Mouse (Mus musculus) MEL (cell line): Measurements from ENCODE around the gene Sptbn4. TPM values are rescaled to one million over a fixed set of nuclear protein-coding genes. Genes with fewer than 3 reads are reported as not detected.

ENCODE experiments used
- DNase-seq: peaks from one replicate; pipeline ENCODE4 v3.0.0; 2011; ENCODE audit warnings: low read depth, low spot score
- H3K27ac ChIP-seq: 2 replicates; pipeline ENCODE4 v1.5.1; 2012; ENCODE audit warnings: low read depth, mild to moderate bottlenecking, control low read depth, low read length, moderate library complexity; ENCODE audit not compliant: control insufficient read depth
- H3K27me3 ChIP-seq, 2 experiments: fragments of 150-350 bp in 1 of 2; sonication (generic) in 1 of 2; 2 replicates each; pipeline ENCODE4 v1.6.1; 2012; ENCODE audit warnings: low read length in 2 of 2, mild to moderate bottlenecking in 2 of 2, improper control_type of control experiment in 1 of 2, moderate library complexity in 1 of 2; ENCODE audit not compliant: insufficient read depth in 2 of 2, control insufficient read depth in 1 of 2
- H3K36me3 ChIP-seq, 2 experiments: 2 replicates each; pipeline ENCODE4 v1.6.1; 2012 to 2014; ENCODE audit warnings: low read length in 2 of 2, improper control_type of control experiment in 1 of 2, inconsistent platforms in 1 of 2, mild to moderate bottlenecking in 1 of 2; ENCODE audit not compliant: insufficient read depth in 2 of 2, control insufficient read depth in 1 of 2
- H3K4me1 ChIP-seq, 2 experiments: fragments of 150-350 bp in 1 of 2; sonication (generic) in 1 of 2; 2 replicates each; pipeline ENCODE4 v1.6.1; 2012; ENCODE audit warnings: low read length in 2 of 2, improper control_type of control experiment in 1 of 2, mild to moderate bottlenecking in 1 of 2; ENCODE audit not compliant: insufficient read depth in 2 of 2, control insufficient read depth in 1 of 2
- H3K4me3 ChIP-seq, 2 experiments: fragments of 150-350 bp in 1 of 2; sonication (generic) in 1 of 2; 2 replicates each; pipeline ENCODE4 v1.5.1; 2012; ENCODE audit warnings: low read depth in 2 of 2, low read length in 2 of 2, mild to moderate bottlenecking in 2 of 2, moderate library complexity in 2 of 2, control low read depth in 1 of 2, improper control_type of control experiment in 1 of 2; ENCODE audit not compliant: control insufficient read depth in 1 of 2, insufficient read depth in 1 of 2
- H3K79me2 ChIP-seq: 2 replicates; pipeline ENCODE4 v1.6.1; 2012; ENCODE audit warnings: mild to moderate bottlenecking, low read length, moderate library complexity; ENCODE audit not compliant: control insufficient read depth, poor library complexity, insufficient read depth
- H3K9ac ChIP-seq: 2 replicates; pipeline ENCODE4 v1.6.1; 2012; ENCODE audit warnings: low read depth, mild to moderate bottlenecking, control low read depth, low read length, moderate library complexity; ENCODE audit not compliant: control insufficient read depth, poor library complexity, severe bottlenecking
- H3K9me3 ChIP-seq: fragments of 150-350 bp; sonication (generic); replicated peaks from 2 replicates; pipeline ENCODE4 v1.6.1; 2012; ENCODE audit warnings: mild to moderate bottlenecking, low read length, improper control_type of control experiment, moderate library complexity; ENCODE audit not compliant: insufficient read depth
- BHLHE40 ChIP-seq: IDR thresholded peaks from 2 replicates; pipeline ENCODE4 v1.6.1; 2012; ENCODE audit warnings: low read depth, mild to moderate bottlenecking, inconsistent platforms, low read length, improper control_type of control experiment, borderline replicate concordance
- CHD1 ChIP-seq: IDR thresholded peaks from 2 replicates; pipeline ENCODE4 v1.6.1; 2012; ENCODE audit warnings: low read depth, mild to moderate bottlenecking, inconsistent platforms, low read length, improper control_type of control experiment
- CHD2 ChIP-seq: IDR thresholded peaks from 2 replicates; pipeline ENCODE4 v1.6.1; 2011; ENCODE audit warnings: low read length, improper control_type of control experiment
- CTCF ChIP-seq, 3 experiments: IDR thresholded peaks in 2 of 3; conservative IDR thresholded peaks in 1 of 3; 2 replicates each; pipeline ENCODE4 v1.5.1; 2011 to 2012; ENCODE audit warnings: low read length in 3 of 3, low read depth in 2 of 3, mild to moderate bottlenecking in 2 of 3, improper control_type of control experiment in 1 of 3, inconsistent platforms in 1 of 3, mixed read lengths in 1 of 3, moderate library complexity in 1 of 3; ENCODE audit not compliant: control insufficient read depth in 1 of 3, insufficient read depth in 1 of 3, poor library complexity in 1 of 3, severe bottlenecking in 1 of 3
- E2F4 ChIP-seq: IDR thresholded peaks from 2 replicates; pipeline ENCODE4 v1.6.1; 2011; ENCODE audit warnings: low read depth, low read length, improper control_type of control experiment, borderline replicate concordance
- ELF1 ChIP-seq: IDR thresholded peaks from 2 replicates; pipeline ENCODE4 v1.6.1; 2014; ENCODE audit warnings: low read depth, mild to moderate bottlenecking, inconsistent platforms, low read length, improper control_type of control experiment, moderate library complexity
- EP300 ChIP-seq, 2 experiments: IDR thresholded peaks; 2 replicates each; pipeline ENCODE4 v1.6.1; 2011; ENCODE audit warnings: improper control_type of control experiment in 2 of 2, low read length in 2 of 2, low read depth in 1 of 2, mild to moderate bottlenecking in 1 of 2
- ETS1 ChIP-seq: IDR thresholded peaks from 2 replicates; pipeline ENCODE4 v1.6.1; 2012; ENCODE audit warnings: low read depth, mild to moderate bottlenecking, inconsistent platforms, low read length, improper control_type of control experiment, moderate library complexity
- GABPA ChIP-seq: IDR thresholded peaks from 2 replicates; pipeline ENCODE4 v1.6.1; 2012; ENCODE audit warnings: low read depth, mild to moderate bottlenecking, inconsistent platforms, low read length, improper control_type of control experiment, moderate library complexity
- GATA1 ChIP-seq: IDR thresholded peaks from 2 replicates; pipeline ENCODE4 v1.6.1; 2011; ENCODE audit warnings: low read depth, low read length, improper control_type of control experiment
- HCFC1 ChIP-seq: IDR thresholded peaks from 2 replicates; pipeline ENCODE4 v1.6.1; 2012; ENCODE audit warnings: low read depth, mild to moderate bottlenecking, inconsistent platforms, low read length, improper control_type of control experiment, moderate library complexity
- JUND ChIP-seq: IDR thresholded peaks from 2 replicates; pipeline ENCODE4 v1.6.1; 2011; ENCODE audit warnings: low read depth, mild to moderate bottlenecking, improper control_type of control experiment, low read length
- KAT2A ChIP-seq: conservative IDR thresholded peaks from 2 replicates; pipeline ENCODE4 v1.6.1; 2012; ENCODE audit warnings: low read depth, low read length, improper control_type of control experiment, inconsistent platforms
- MAFK ChIP-seq: IDR thresholded peaks from 2 replicates; pipeline ENCODE4 v1.6.1; 2011; ENCODE audit warnings: low read depth, mild to moderate bottlenecking, low read length, improper control_type of control experiment, borderline replicate concordance
- MAX ChIP-seq: IDR thresholded peaks from 2 replicates; pipeline ENCODE4 v1.6.1; 2011; ENCODE audit warnings: low read length, improper control_type of control experiment
- MAZ ChIP-seq: IDR thresholded peaks from 2 replicates; pipeline ENCODE4 v1.6.1; 2012; ENCODE audit warnings: low read depth, mild to moderate bottlenecking, inconsistent platforms, low read length, improper control_type of control experiment
- MEF2A ChIP-seq: IDR thresholded peaks from 2 replicates; pipeline ENCODE4 v1.6.1; 2014; ENCODE audit warnings: low read depth, mild to moderate bottlenecking, inconsistent platforms, low read length, improper control_type of control experiment; ENCODE audit not compliant: poor library complexity, insufficient replicate concordance, severe bottlenecking; ENCODE audit errors: extremely low read depth
- MXI1 ChIP-seq: IDR thresholded peaks from 2 replicates; pipeline ENCODE4 v1.6.1; 2011; ENCODE audit warnings: mild to moderate bottlenecking, low read depth, low read length, improper control_type of control experiment
- MYC ChIP-seq: IDR thresholded peaks from 2 replicates; pipeline ENCODE4 v1.6.1; 2011; ENCODE audit warnings: low read depth, mild to moderate bottlenecking, low read length, improper control_type of control experiment, moderate library complexity
- NELFE ChIP-seq: IDR thresholded peaks from 2 replicates; pipeline ENCODE4 v1.6.1; 2011; ENCODE audit warnings: low read depth, low read length, improper control_type of control experiment
- NRF1 ChIP-seq: IDR thresholded peaks from 2 replicates; pipeline ENCODE4 v1.6.1; 2014; ENCODE audit warnings: low read depth, mild to moderate bottlenecking, inconsistent platforms, low read length, improper control_type of control experiment, moderate library complexity; ENCODE audit not compliant: poor library complexity, insufficient read depth, severe bottlenecking
- POLR2A ChIP-seq, 2 experiments: IDR thresholded peaks; 2 replicates each; pipeline ENCODE4 v1.6.1; 2011 to 2012; ENCODE audit warnings: low read length in 2 of 2, mild to moderate bottlenecking in 2 of 2, control low read depth in 1 of 2, improper control_type of control experiment in 1 of 2, low read depth in 1 of 2, moderate library complexity in 1 of 2; ENCODE audit not compliant: control insufficient read depth in 1 of 2, insufficient read depth in 1 of 2, poor library complexity in 1 of 2
- POLR2AphosphoS2 ChIP-seq: IDR thresholded peaks from 2 replicates; pipeline ENCODE4 v1.6.1; 2011; ENCODE audit warnings: low read length, improper control_type of control experiment
- POLR2AphosphoS5 ChIP-seq: IDR thresholded peaks from 2 replicates; pipeline ENCODE4 v1.6.1; 2012; ENCODE audit warnings: low read depth, borderline replicate concordance, mild to moderate bottlenecking, inconsistent platforms, low read length, moderate library complexity, mixed read lengths
- RAD21 ChIP-seq: IDR thresholded peaks from 2 replicates; pipeline ENCODE4 v1.6.1; 2011; ENCODE audit warnings: mild to moderate bottlenecking, low read depth, low read length, improper control_type of control experiment
- RCOR1 ChIP-seq: IDR thresholded peaks from 2 replicates; pipeline ENCODE4 v1.6.1; 2012; ENCODE audit warnings: low read depth, mild to moderate bottlenecking, inconsistent platforms, low read length, improper control_type of control experiment
- SIN3A ChIP-seq: IDR thresholded peaks from 2 replicates; pipeline ENCODE4 v1.6.1; 2012; ENCODE audit warnings: low read length, improper control_type of control experiment, inconsistent platforms
- TAL1 ChIP-seq: IDR thresholded peaks from 2 replicates; pipeline ENCODE4 v1.6.1; 2012; ENCODE audit warnings: mild to moderate bottlenecking, inconsistent platforms, low read length, moderate library complexity, mixed read lengths
- TBP ChIP-seq: IDR thresholded peaks from 2 replicates; pipeline ENCODE4 v1.8.0; 2011; ENCODE audit warnings: low read depth, low read length, improper control_type of control experiment
- TCF12 ChIP-seq: IDR thresholded peaks from 2 replicates; pipeline ENCODE4 v1.6.1; 2014; ENCODE audit warnings: low read depth, mild to moderate bottlenecking, inconsistent platforms, low read length, improper control_type of control experiment, moderate library complexity
- UBTF ChIP-seq: IDR thresholded peaks from 2 replicates; pipeline ENCODE4 v1.6.1; 2012; ENCODE audit warnings: low read depth, mild to moderate bottlenecking, inconsistent platforms, low read length, improper control_type of control experiment, moderate library complexity, borderline replicate concordance; ENCODE audit not compliant: insufficient read depth
- USF1 ChIP-seq: IDR thresholded peaks from 2 replicates; pipeline ENCODE4 v1.6.1; 2014; ENCODE audit warnings: low read depth, mild to moderate bottlenecking, inconsistent platforms, low read length, improper control_type of control experiment, moderate library complexity
- USF2 ChIP-seq, 2 experiments: IDR thresholded peaks; 2 replicates each; pipeline ENCODE4 v1.6.1; 2011 to 2012; ENCODE audit warnings: improper control_type of control experiment in 2 of 2, low read length in 2 of 2, borderline replicate concordance in 1 of 2, inconsistent platforms in 1 of 2, low read depth in 1 of 2, mild to moderate bottlenecking in 1 of 2; ENCODE audit not compliant: insufficient read depth in 1 of 2
- ZC3H11A ChIP-seq: IDR thresholded peaks from 2 replicates; pipeline ENCODE4 v1.6.1; 2012; ENCODE audit warnings: low read depth, mild to moderate bottlenecking, inconsistent platforms, low read length, improper control_type of control experiment
- ZMIZ1 ChIP-seq: IDR thresholded peaks from 2 replicates; pipeline ENCODE4 v1.6.1; 2012; ENCODE audit warnings: low read depth, mild to moderate bottlenecking, inconsistent platforms, low read length, improper control_type of control experiment, moderate library complexity
- ZNF384 ChIP-seq: IDR thresholded peaks from 2 replicates; pipeline ENCODE4 v1.6.1; 2012; ENCODE audit warnings: low read depth, mild to moderate bottlenecking, inconsistent platforms, low read length, improper control_type of control experiment
- polyA plus RNA-seq, 2 experiments: library from polyadenylated mRNA; stranded (reverse) in 1 of 2; unstranded in 1 of 2; fragments of >175 nt in 1 of 2; fragments of >200 nt in 1 of 2; gene quantifications; 2 replicates each; pipeline versions ENCODE4 v1.2.1 to v1.2.4; 2012; ENCODE audit warnings: low replicate concordance in 2 of 2, low read depth in 1 of 2; ENCODE audit not compliant: insufficient read length in 2 of 2, insufficient read depth in 1 of 2, missing spikeins in 1 of 2
- total RNA-seq: library from RNA; depleted of rRNA; stranded (reverse); fragments of 300-350 nt; gene quantifications from 2 replicates; pipeline ENCODE4 v1.2.3, GENCODE M21; 2012

The Sptbn4 gene
- total and polyA plus RNA-seq, 3 experiments: 0.19 to 0.68 TPM; not detected in 1

- Histone ChIP-seq H3K79me2 (peaks cover 21% of the 10 kb centered on the region), H3K9ac (peak overlapping the region; percentile 20; the same call in 1 of the 2 replicates), H3K36me3 (peaks cover 0 to 55% of the 10 kb centered on the region in 2 experiments; a peak in 3 of 4 replicates), H3K27ac (peak overlapping the region; percentile 91), H3K27me3 (no peaks in the 10 kb centered on the region), H3K9me3 (no peaks in the 10 kb centered on the region), H3K4me3 (peak overlapping the region; percentile 9 to 19), H3K4me1 (peaks cover 10 to 27% of the 10 kb centered on the region in 2 experiments)
- DNase-seq: peak; percentile 94
- TF ChIP-seq ETS1 (peak; percentile 93), USF2 (IDR thresholded peaks at IDR 0.05; ENCODE audit: borderline replicate concordance in 1 of 2, insufficient read depth in 1 of 2, low read depth in 1 of 2, low read length in 2 of 2) (peak; percentile 90 to 94), CHD2 (no peak), MAZ (no peak; the same call in 1 of the 2 replicates), CHD1 (no peak), MYC (peak; percentile 36; the same call in 1 of the 2 replicates), MXI1 (peak; percentile 90), USF1 (peak; percentile 98), EP300 (IDR thresholded peaks at IDR 0.05; ENCODE audit: low read depth in 1 of 2, low read length in 2 of 2) (peak; percentile 64 to 88; a peak in 3 of 4 replicates), CTCF (IDR thresholded peaks at IDR 0.05 in 2 of 3, conservative IDR thresholded peaks at IDR 0.05 in 1 of 3; ENCODE audit: control insufficient read depth in 1 of 3, insufficient read depth in 1 of 3, low read depth in 2 of 3, low read length in 3 of 3, poor library complexity in 1 of 3, severe bottlenecking in 1 of 3) (no peak), KAT2A (no peak), TBP (peak; percentile 99), BHLHE40 (peak; percentile 96), GABPA (no peak), POLR2AphosphoS2 (no peak), SIN3A (peak; percentile 92), UBTF (no peak), RCOR1 (peak; percentile 74), RAD21 (no peak), TCF12 (peak; percentile 77), MAX (peak; percentile 93), ZC3H11A (no peak), NELFE (no peak), GATA1 (peak; percentile 83), TAL1 (peak; percentile 48; the same call in 1 of the 2 replicates), POLR2AphosphoS5 (no peak), ELF1 (no peak), NRF1 (no peak), HCFC1 (no peak; the same call in 1 of the 2 replicates), POLR2A (IDR thresholded peaks at IDR 0.05; ENCODE audit: control insufficient read depth in 1 of 2, insufficient read depth in 1 of 2, low read depth in 1 of 2, low read length in 2 of 2, poor library complexity in 1 of 2) (peak in 1 of 2 experiments; percentile 29; a peak in 1 of 4 replicates), JUND (no peak), MEF2A (no peak), MAFK (no peak), ZNF384 (peak; percentile 62), E2F4 (no peak), ZMIZ1 (no peak)
These were observed 7.1 kb upstream of the Sptbn4 start for GRCm38 (mm10) chr7:27454461-27455121.
